Mouse (Mus musculus): ENCODE measurements at regions not wholly inside any gene's neighbourhood (a gene's known extent, or its start where the extent isn't known, plus 50 kb on each side); places are given as distances from the start of the nearest gene placed in this dataset.

DNA sequence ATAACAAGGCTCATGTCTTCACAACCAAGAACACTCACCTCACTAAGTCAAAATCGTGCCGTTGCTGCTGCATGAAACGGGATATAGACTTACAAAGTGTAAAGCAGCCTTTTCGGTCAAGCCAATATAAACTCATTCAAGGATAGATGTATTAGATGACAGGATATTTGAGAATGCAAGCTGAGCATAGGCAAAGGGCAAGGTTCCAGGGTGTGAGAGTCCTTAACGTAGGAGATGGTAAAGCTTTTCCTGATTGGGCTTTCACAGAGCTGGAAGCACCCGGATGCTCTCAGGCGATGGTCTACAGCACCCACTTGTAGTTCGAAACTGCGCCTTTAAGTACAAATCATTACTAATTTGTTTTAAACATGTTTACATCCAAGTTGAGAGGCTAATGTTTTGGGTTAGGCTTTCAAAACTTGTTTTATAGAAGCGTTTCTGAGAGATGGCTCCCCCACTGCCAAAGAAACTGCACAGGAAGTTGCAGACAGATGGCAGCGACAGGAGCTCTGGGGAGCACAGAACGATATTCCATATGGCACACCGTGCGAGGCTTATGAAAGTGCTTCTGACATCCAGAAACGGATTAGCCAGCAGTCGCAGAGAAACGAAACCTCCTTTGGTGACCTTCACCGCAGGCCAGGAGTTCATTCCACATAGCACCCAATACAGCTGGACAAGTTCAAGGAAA lies 54.1 kb upstream of the Rell1 start:
- peak in 1 of 2 experiments; percentile 79 for DNase-seq (ENCODE audit: low spot score in 2 of 2)

DNA sequence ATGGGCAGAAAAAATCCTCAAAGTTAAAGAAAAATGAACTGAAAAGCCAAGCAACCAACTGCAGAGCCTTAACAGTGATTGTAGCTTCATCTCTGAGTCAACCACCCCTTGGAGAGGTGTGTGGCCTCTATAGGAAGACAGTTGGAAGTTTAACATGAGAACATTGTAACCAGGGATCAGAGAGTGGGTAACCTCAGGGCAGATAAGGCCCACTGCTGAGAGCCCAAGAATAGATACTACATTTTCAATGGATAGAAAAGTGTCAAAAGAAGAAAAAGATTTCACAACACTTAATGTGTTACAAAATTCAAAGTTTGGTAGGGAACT lies 54.6 kb upstream of the Rell1 start:
- DNase-seq (ENCODE audit: low spot score in 2 of 2), result no peak

DNA sequence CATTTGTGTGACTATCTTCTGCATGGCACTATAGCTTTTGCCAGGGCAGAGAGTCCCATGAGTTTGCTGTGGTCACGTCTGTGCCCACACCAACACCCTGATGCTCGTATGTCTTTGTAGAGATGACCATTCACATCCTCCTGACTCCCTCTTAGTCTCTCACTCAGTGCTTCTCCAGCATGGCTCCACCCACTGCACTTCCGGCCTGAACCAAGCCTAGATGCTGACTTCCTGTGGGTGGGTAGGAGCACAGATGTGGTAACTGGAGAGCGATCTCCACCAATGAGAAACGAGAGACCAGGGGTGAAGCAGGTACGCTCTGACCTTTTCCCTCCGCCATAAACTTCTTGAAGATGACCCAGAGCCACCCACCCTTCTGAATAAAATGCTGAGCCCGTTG lies 55.7 kb upstream of the Rell1 start:
- no peak for DNase-seq (ENCODE audit: low spot score in 2 of 2)

DNA sequence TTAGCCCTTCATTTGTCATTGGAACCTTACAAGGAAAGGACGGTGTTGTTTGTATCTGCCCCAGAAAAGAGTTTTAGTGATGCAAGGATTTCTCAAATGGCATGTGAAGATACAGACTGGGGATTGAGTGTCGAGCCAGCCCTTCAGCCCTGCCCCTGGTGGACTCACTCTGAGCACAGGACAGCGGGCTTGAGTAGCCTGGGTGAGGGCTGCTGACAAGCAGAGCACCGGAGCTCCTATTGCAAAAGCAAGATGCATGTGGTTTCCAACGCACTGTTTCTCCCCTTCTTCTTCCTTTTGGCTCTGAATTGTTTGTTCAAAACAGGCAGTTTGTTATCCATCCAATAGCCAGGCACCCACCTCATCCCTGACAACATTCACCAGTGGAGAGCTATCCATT lies 59.0 kb upstream of the Rell1 start:
- DNase-seq (ENCODE audit: low spot score in 2 of 2), result no peak

DNA sequence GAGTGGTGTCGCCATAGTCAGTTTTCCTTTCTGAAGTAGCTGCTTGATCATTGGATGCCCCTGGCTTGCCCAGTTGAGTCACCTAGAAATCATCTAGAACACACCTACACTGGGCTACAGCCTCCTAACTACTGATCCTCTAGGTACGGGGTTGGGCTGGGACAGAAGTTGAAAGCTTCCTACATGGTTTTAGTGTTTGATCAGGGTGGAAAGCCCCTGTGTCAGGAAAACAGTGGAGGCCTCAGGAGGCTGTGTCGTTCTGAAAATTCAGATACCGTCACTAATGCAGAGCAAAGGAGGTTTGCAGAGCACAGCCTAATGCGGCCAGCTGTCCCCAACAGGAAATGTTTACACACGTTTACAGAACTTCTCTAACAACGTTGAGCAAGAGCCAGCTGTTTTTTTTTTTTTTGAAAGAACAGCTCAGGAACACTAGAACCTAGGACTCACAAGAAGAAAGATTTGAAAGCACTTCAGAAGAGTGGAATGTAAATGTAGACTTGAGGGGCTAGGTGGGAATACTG lies 61.0 kb upstream of the Rell1 start:
- DNase-seq (ENCODE audit: low spot score in 2 of 2), result no peak

DNA sequence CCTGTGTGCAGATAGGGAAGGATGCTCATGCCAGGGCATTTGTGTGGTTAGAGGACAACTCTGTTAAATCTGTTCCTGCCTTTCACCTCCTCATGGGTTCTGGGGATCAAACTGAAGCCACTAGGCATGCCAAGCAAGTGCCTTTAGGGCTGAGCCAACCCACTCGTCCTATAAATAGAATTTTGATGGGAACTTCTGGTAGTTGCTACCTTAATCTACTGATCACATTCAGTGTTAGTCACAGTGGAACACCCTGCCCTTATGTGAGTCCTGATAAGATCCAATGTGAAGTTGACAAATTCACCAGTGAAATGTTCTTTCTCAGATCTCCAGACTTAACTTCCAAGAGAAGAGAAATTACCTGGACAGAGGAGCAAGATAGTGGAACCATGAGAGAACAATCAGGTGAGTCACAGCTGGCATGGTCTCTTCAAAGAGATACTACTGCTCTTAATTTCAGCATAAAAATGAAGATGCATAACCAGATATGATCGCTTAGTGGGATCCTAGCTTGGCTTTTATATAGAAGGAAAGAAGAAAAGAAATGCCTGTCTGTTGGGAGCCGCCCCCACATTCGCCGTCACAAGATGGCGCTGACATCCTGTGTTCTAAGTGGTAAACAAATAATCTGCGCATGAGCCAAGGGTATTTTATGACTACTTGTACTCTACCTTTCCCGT lies 61.7 kb upstream of the Rell1 start:
- peak in 1 of 2 experiments; percentile 55 for DNase-seq (ENCODE audit: low spot score in 2 of 2)

DNA sequence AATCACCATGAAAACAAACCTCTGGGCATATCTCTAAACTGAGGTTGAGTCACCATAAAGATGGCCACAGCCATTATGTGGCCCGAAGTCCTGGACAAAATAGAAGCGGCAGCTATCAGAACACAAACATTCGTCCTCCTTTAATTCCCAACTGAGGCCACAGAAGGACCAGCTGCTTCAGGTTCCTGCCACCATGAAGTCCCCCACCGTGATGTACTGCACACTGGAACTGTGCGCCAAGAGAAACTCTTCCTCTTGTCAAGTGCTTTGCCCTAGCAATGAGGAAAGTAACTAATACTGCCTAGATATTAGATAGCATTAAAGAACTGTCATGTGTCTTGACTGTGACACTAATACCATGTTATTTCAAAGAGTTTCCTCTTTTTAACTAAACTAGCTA lies 54.4 kb upstream of the Pgm2 start:
- DNase-seq (ENCODE audit: low spot score in 2 of 2), result no peak

DNA sequence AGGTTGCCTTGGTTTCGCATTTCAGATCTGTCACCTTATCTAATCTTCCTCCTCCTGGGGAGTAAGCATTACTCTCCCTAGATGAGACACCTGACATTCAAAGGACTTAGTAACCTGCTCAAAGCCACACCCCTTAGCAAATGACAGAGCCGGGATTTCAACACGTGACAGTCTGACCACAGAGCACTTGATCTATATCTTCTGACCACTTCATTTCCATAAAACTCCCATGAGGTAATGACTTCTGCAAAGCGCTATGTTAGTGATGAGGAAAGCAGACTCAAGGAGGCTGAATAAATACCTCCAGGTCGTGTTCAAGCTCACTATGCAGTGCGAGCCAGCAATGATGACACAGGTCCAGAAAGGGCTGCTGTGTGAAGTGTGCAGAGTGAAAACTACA lies 52.1 kb upstream of the Pgm2 start:
- DNase-seq (ENCODE audit: low spot score in 2 of 2), result no peak
